Mouse (Mus musculus): ENCODE measurements around the gene Lingo2.
A peak's percentile ranks its signal among the peaks of the same experiment; 100 is the strongest.

Lingo2 gene

DNA sequence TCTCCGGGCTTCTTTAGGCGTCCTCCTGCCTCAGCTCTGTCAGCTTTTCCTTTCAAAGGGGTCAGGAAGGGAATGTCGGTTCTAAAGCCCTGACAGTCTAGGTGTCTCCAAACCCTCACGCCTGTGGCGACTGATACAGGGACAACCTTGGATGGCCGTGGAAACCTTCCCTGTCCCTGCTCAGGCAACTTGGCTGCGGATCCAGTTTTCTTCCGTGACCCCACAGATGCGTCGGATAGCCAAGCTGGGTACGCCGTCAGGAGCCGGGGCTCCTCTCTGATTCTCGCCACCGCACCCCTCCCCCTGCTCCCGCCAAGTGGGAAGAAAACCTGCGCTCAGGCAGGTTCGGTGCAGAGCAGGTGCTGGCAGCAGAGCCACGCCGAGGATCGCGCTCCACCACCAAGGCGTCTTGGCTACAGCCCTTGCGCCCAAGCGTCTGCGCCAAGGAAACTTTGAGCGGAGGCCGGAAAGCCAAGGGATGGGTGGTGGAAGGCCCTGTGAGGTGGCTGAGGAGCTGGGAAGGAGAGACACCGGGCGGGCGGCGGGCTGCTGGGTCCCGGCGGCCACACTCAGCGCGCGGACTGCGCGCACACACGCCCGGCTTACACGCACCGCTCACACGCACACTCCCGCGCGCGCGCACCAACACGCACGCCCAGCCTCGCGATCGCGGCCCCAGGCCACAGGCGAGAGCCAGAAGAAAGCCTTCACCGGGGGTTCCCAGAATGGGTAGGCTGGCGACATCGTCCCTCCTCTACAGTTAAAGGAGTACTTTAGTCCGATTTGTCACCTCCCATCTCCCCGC lies at the start of gene Lingo2:
Gene Lingo2, minus strand, starts transcription at position 598 of the 805 bp plus-strand sequence.
- DNase-seq (ENCODE audit: low read depth, low spot score), result no peak

- no peak for DNase-seq (ENCODE audit: low read depth, low spot score)
Observed at GRCm38 (mm10) chr4:36973358-36973757, 21.8 kb upstream of the Lingo2 start.

DNA sequence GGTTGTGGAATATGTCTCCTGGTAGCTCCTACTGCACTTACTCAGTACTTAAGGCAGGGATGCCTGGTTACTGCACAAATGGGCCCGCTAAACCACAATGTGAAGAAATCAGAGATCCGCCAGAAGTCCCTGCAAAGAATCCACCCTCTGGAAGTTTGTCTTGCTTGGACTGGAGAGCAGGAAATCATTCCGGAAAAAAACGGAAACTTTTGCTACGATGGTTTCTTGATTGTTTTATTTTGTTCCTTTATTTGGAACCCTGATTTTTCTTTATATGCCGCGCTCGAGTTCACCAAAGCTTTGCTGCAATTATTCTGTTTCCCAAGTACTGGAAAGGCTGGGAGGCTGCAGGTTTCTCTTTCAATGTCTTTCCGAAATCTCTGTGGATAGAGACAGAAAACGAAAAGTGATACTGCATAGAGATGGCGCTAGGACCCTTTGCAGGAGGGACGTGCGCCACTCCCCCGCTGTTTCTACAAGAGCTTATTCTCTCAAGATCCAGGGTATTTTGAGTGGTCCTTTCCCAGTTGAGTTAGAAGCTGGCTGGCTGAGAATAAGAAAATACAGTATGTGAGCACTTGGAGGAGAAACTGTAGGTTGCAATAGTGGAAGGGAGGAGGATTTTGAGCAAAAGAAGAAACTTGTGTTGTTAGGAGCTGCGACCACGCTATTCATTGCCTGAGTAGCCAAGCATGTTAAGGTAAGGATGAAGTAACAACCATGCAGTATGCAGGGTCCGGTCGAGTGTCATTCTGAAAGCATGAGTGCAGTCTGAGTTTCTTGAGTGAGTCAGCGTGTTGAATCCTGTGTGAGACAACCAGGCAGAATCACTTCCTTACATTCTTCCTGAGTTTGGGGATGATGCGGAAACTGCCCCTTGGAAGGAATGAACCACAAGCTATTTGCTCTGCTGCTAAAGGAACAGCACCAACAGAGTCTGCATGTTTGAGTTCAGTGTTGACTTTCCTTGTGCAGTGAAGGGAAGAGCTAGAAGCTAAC lies 1.2 kb upstream of the Lingo2 start:
- no peak for DNase-seq (ENCODE audit: low read depth, low spot score)

- no peak for DNase-seq (ENCODE audit: low read depth, low spot score)
Observed at GRCm38 (mm10) chr4:36951955-36952215, 338 bp upstream of the Lingo2 start.

- no peak for DNase-seq (ENCODE audit: low read depth, low spot score)
Observed at GRCm38 (mm10) chr4:36950790-36951149, 777 bp downstream of the Lingo2 start.

DNA sequence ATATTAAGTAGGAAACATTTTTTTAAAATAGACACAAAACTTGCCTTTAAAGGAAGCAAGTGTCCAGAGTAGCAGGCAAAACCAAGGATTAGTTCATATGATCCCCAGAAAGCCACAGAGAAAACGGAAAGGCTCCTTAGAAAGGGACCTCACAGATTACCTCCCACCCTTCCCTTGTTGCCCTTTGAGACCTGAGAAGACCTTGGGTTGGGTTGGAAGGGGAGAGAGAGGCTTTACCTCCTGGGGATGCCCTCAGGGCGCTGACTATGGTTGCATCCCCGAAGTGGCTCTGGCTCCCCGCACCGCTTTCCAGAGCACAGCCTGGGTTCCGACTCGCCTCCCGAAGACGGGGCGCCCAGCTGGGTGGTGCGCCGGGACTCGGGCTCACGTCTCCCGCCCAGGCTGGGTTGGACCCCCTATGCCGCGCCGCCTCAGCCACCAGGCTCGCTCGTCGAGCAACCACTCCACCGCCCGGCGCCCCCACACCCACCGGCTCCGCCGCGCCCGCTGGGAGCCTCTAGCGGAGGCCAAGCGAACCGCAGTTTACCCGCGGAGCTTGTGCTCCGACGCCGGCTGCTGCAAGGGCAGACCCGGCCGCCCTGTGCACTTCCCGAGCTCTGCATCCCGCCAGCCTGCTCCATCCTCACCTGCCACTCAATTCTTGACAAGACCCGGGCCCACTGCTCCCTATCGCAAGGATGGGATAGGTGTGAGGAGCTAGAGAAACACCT lies 1.4 kb downstream of the Lingo2 start:
- DNase-seq (ENCODE audit: low read depth, low spot score), result peak; percentile 1

GRCm38 (mm10) chr4:36890810-36891209 lies 60.7 kb downstream of the Lingo2 start:
- DNase-seq (ENCODE audit: low read depth, low spot score), result no peak

DNA sequence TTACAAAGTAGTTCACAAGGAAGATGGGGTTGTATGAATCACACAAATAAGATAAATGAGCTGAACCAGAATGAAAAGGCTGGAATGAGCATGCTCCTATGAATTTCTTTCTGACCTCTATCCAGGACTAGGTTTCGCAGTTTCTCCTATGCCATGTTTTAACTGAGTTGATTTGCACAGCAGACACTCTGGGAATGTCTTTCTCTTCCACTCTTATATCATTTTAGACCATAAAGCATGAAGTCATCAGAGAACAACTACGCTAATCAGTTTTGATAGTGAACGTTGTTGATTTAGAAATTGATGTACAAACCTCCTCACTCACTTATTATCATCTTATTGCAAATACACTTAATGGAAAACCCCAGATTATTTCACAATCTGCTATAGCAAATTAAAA lies 61.2 kb downstream of the Lingo2 start:
- DNase-seq (ENCODE audit: low read depth, low spot score), result no peak

- no peak for DNase-seq (ENCODE audit: low read depth, low spot score)
Observed at GRCm38 (mm10) chr4:36874781-36875180, 76.8 kb downstream of the Lingo2 start.

DNA sequence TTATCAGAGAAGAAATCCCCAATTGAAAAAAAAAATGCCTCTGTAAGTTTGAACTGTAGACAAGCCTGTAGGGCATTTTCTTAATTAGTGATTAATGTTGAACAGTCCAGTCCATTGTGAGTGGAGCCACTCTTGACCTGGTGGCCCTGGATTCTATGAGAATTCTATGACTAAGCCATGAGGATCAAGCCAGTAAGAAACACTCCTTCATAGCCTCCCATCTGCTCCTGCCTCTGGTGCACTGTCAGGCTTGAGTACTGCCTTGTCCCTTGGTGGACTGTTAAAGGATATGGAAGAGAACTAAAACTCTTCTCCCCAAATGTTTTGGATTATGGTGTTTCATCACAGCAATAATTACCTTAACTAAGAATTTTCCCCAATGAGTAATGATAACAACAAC lies 126.6 kb downstream of the Lingo2 start:
- DNase-seq (ENCODE audit: low read depth, low spot score), result no peak

DNA sequence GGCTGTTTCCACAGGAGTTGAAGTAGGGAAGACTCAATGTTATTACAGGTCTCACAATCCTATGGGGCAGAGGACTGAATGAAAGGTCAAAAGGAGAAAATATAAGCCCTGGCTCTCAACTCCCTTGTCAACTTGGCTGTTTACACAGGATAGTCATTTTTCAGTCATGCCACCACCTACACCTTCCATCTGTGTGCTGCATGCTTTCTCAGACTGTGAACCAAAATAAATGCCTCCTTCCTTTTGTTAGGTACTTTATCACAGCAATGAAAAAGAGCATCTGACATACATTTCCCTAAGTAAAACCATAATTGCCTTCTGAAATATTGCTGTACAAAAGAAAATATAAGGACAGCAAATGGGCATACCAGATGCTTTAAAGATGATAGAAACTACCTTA lies 129.6 kb downstream of the Lingo2 start:
- no peak for DNase-seq (ENCODE audit: low read depth, low spot score)

- DNase-seq (ENCODE audit: low read depth, low spot score), result no peak
Observed at GRCm38 (mm10) chr4:36775088-36775487, 176.5 kb downstream of the Lingo2 start.

DNA sequence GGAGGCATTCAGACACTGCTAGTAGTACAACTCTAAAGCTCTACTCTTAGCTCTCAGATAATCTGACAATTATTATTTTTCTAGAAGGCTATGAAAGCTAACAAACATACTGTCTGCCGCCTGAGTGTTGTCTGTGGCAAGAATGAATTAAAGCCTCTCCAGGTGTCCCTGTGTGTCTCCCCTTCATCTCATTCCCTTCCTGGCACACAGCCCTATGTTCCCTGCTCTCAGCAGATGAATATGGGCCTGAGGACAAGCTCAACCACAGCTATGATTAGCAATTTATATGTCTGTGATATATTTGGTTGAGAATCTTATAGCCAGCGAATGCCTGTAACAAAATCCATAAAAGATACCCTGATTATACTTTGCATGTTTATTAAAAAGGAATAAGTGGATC lies 220.9 kb downstream of the Lingo2 start:
- no peak for DNase-seq (ENCODE audit: low read depth, low spot score)

DNA sequence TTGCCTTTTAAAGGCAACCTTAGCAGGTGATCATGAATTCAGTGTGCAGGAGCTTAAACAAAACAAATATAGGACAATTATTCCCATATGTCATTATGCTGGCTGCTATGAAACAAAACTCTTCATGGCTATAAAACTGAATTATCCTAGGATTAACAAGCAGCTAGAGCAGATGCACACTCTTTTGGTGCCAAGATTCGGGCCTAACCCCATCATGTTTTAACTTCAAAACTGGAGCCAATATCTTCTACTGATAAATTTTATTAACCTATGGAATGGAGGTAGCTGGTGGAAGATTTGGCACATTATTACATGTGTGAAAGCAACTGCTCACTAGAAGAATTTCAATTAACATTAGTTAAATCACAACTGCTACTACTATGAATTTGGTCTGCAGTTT lies 235.1 kb downstream of the Lingo2 start:
- no peak for DNase-seq (ENCODE audit: low read depth, low spot score)

DNA sequence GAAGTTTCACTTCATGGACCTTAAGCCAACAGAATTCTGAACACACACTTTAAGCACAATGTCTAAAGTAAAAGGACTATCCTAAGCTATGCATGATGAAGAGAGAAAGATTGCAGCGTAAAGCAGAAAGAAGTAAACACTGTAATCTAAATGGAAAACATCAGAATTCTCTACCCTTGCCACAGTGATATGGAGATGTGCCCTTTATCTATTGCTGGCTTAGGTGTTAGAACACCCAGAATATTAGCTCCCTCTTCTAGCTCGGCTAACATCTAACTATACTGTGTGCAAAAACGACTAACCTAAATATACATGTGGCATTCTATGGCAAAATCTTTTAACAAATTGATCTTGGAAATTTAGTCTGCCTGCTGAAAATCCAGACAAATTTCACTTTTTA lies 252.7 kb downstream of the Lingo2 start:
- no peak for DNase-seq (ENCODE audit: low read depth, low spot score)

DNA sequence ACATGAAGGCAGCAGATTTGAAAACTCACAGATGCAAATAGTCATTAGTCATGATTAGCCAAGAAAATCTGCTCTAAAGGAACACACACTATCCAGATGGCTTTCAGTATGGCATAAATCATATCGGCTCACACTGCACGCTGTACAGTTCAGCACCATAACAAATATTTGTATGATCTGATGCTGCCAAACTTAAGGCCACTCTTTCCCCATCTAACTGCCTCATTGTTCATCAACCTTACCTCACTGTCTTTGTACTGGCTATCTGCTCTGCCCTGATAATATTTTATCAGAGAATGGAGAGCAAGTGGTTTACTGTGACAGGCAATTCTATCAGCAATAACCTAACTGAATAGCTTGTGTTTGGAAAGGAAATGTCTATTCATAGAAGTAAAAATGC lies 254.7 kb downstream of the Lingo2 start:
- no peak for DNase-seq (ENCODE audit: low read depth, low spot score)

DNA sequence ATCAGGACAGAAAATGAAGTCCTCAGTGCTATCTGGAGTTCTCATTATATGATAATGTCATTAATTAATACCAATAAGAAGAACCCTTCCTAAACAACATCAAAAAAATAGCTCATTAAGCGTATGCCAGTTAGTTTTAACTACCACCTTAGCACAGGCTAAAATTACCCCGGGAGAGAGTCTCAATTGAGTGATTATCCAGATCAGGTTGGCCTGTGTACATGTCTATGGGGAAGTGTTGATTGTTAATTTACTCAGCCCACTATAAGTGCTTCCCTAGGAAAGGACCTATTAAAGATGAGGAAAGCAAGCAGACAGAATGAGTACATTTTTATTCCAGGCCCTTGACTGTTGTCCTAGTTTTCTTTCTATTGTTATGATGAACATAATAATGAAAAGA lies 291.6 kb downstream of the Lingo2 start:
- no peak for DNase-seq (ENCODE audit: low read depth, low spot score)

DNA sequence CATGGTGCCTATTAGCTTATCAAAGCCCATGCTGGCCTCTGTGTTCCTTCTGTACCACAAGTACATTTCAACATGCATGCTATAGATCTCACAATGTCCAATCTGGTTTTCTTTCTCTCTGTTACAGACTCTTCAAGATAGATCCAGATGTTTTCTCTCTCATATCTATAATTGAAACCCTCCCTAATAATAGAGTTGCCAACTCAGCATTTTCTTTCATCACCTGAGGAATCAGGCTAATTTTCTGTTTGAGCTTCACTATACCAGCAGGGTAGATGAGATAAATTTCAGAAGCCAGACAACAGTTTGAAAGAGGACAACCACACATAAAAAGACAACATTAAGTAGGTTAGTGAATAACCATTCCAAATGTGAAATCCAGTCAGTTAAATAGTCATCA lies 303.8 kb downstream of the Lingo2 start:
- no peak for DNase-seq (ENCODE audit: low read depth, low spot score)

GRCm38 (mm10) chr4:36635666-36636065 lies 315.9 kb downstream of the Lingo2 start:
- no peak for DNase-seq (ENCODE audit: low read depth, low spot score)

- no peak for DNase-seq (ENCODE audit: low read depth, low spot score)
Observed at GRCm38 (mm10) chr4:36576801-36577200, 374.7 kb downstream of the Lingo2 start.

- no peak for DNase-seq (ENCODE audit: low read depth, low spot score)
Observed at GRCm38 (mm10) chr4:36576256-36576655, 375.3 kb downstream of the Lingo2 start.

GRCm38 (mm10) chr4:36566544-36566943 lies 385.0 kb downstream of the Lingo2 start:
- DNase-seq (ENCODE audit: low read depth, low spot score), result no peak

All from CD4-positive, CD25-positive, alpha-beta regulatory T cell, adult 2 months (primary cell).